Mouse (Mus musculus) midbrain, embryonic 10.5 days (tissue): ENCODE data around the gene Ak2. TPM values are rescaled to one million over a fixed set of nuclear protein-coding genes. Genes with fewer than 3 reads are reported as not detected.

Experiments used
- DNase-seq: peaks from one replicate; pipeline ENCODE4 v3.0.0-alpha.2; 2017; ENCODE audit warnings: low spot score
- H3K27ac ChIP-seq: fragments of 300-500 bp; sonication (generic); replicated peaks from 2 replicates; pipeline ENCODE4 v1.5.1; 2016; ENCODE audit warnings: mild to moderate bottlenecking
- H3K27me3 ChIP-seq: fragments of 300-500 bp; sonication (generic); 2 replicates; pipeline ENCODE4 v1.6.1; 2016; ENCODE audit warnings: low read depth, mild to moderate bottlenecking; ENCODE audit not compliant: poor library complexity, severe bottlenecking
- H3K36me3 ChIP-seq: fragments of 300-500 bp; sonication (generic); 2 replicates; pipeline ENCODE4 v1.6.1; 2016; ENCODE audit warnings: mild to moderate bottlenecking, moderate library complexity
- H3K4me1 ChIP-seq: fragments of 300-500 bp; sonication (generic); 2 replicates; pipeline ENCODE4 v1.6.1; 2016
- H3K4me3 ChIP-seq: fragments of 300-500 bp; sonication (generic); 2 replicates; pipeline ENCODE4 v1.5.1; 2016; ENCODE audit warnings: mild to moderate bottlenecking, moderate library complexity
- H3K9me3 ChIP-seq: fragments of 300-500 bp; sonication (generic); replicated peaks from 2 replicates; pipeline ENCODE4 v1.6.1; 2016; ENCODE audit warnings: mild to moderate bottlenecking
- WGBS: fragments of 180-500 bp; shearing (Covaris S2); methylation state at CpG from one replicate; pipeline ENCODE4 v1.1.7; 2016; 5-methylcytosine and 5-hydroxymethylcytosine counted together
- polyA plus RNA-seq: library from polyadenylated mRNA; unstranded; fragments of >200 nt; fragmentation: Nextera tagmentation; extraction: Ambion mirVana; gene quantifications from 2 replicates; pipeline ENCODE4 v1.2.1, GENCODE M21; 2016

Gene Ak2
- polyA plus RNA-seq, 1 experiment from 2014 or later, result 205 TPM

GRCm38 (mm10) chr4:129000786-129001185, 9.0 kb downstream of the Ak2 start:
- no peaks in the 10 kb centered on the region for H3K27me3 ChIP-seq
- H3K27ac ChIP-seq, result no peak overlapping the region
- no peak for DNase-seq
- H3K36me3 ChIP-seq, result peaks cover 89% of the 10 kb centered on the region
- WGBS, result 93% methylated on average over 3 of the region's 3 CpGs
- H3K4me3 ChIP-seq, result no peak overlapping the region
- no peaks in the 10 kb centered on the region for H3K4me1 ChIP-seq
- no peaks in the 10 kb centered on the region for H3K9me3 ChIP-seq

GRCm38 (mm10) chr4:129003720-129004119, 12.0 kb downstream of the Ak2 start:
- Histone ChIP-seq H3K4me3 (no peak overlapping the region), H3K27ac (no peak overlapping the region), H3K36me3 (peaks cover 97% of the 10 kb centered on the region), H3K4me1 (no peaks in the 10 kb centered on the region), H3K9me3 (no peaks in the 10 kb centered on the region), H3K27me3 (no peaks in the 10 kb centered on the region)
- no peak for DNase-seq
- WGBS, result 93% methylated on average over 8 of the region's 8 CpGs

GRCm38 (mm10) chr4:129008006-129008519, 16.3 kb downstream of the Ak2 start:
- no peak overlapping the region for H3K27ac ChIP-seq
- H3K4me1 ChIP-seq, result peaks cover 13% of the 10 kb centered on the region; the same call in 1 of the 2 replicates
- WGBS, result 83% methylated on average over 12 of the region's 12 CpGs
- H3K4me3 ChIP-seq, result no peak overlapping the region
- no peak for DNase-seq
- H3K36me3 ChIP-seq, result peaks cover 80% of the 10 kb centered on the region
- no peaks in the 10 kb centered on the region for H3K27me3 ChIP-seq
- H3K9me3 ChIP-seq, result no peaks in the 10 kb centered on the region

GRCm38 (mm10) chr4:129008672-129009071, 16.9 kb downstream of the Ak2 start:
- H3K4me1 ChIP-seq, result peaks cover 19% of the 10 kb centered on the region
- peaks cover 74% of the 10 kb centered on the region for H3K36me3 ChIP-seq
- H3K9me3 ChIP-seq, result no peaks in the 10 kb centered on the region
- no peak for DNase-seq
- WGBS, result 93% methylated on average over 3 of the region's 3 CpGs
- H3K27me3 ChIP-seq, result no peaks in the 10 kb centered on the region
- no peak overlapping the region for H3K4me3 ChIP-seq
- H3K27ac ChIP-seq, result no peak overlapping the region

- no peaks in the 10 kb centered on the region for H3K27me3 ChIP-seq
- no peak for DNase-seq
- peaks cover 20% of the 10 kb centered on the region for H3K4me1 ChIP-seq
- WGBS, result 83% methylated on average over 5 of the region's 5 CpGs
- H3K9me3 ChIP-seq, result no peaks in the 10 kb centered on the region
- H3K27ac ChIP-seq, result no peak overlapping the region
- peaks cover 68% of the 10 kb centered on the region for H3K36me3 ChIP-seq
- no peak overlapping the region for H3K4me3 ChIP-seq
These were observed 17.8 kb downstream of the Ak2 start for GRCm38 (mm10) chr4:129009521-129009920.

- H3K27me3 ChIP-seq, result no peaks in the 10 kb centered on the region
- no peak overlapping the region for H3K27ac ChIP-seq
- peaks cover 26% of the 10 kb centered on the region for H3K4me1 ChIP-seq
- H3K4me3 ChIP-seq, result no peak overlapping the region
- WGBS, result 39% methylated on average over 15 of the region's 15 CpGs
- DNase-seq, result no peak
- H3K9me3 ChIP-seq, result 0 out of 2 replicates have a peak, but pooled peaks cover 2% of the 10 kb centered on the region
- H3K36me3 ChIP-seq, result peaks cover 46% of the 10 kb centered on the region
These were observed 19.9 kb downstream of the Ak2 start for GRCm38 (mm10) chr4:129011604-129012121.

- no peak for DNase-seq
- H3K4me3 ChIP-seq, result no peak overlapping the region
- H3K4me1 ChIP-seq, result peaks cover 26% of the 10 kb centered on the region
- H3K27ac ChIP-seq, result no peak overlapping the region
- H3K36me3 ChIP-seq, result peaks cover 30% of the 10 kb centered on the region
- 0 out of 2 replicates have a peak, but pooled peaks cover 2% of the 10 kb centered on the region for H3K9me3 ChIP-seq
- H3K27me3 ChIP-seq, result no peaks in the 10 kb centered on the region
- WGBS, result 62% methylated on average over 10 of the region's 10 CpGs
These were observed 21.6 kb downstream of the Ak2 start for GRCm38 (mm10) chr4:129013151-129013864.

GRCm38 (mm10) chr4:129016329-129016728, 24.6 kb downstream of the Ak2 start:
- Histone ChIP-seq H3K27me3 (no peaks in the 10 kb centered on the region), H3K4me3 (no peak overlapping the region), H3K9me3 (0 out of 2 replicates have a peak, but pooled peaks cover 2% of the 10 kb centered on the region), H3K36me3 (no peaks in the 10 kb centered on the region), H3K27ac (no peak overlapping the region), H3K4me1 (peaks cover 22% of the 10 kb centered on the region)
- no peak for DNase-seq
- 36% methylated on average over 4 of the region's 4 CpGs for WGBS

- H3K27ac ChIP-seq, result no peak overlapping the region
- H3K27me3 ChIP-seq, result no peaks in the 10 kb centered on the region
- DNase-seq, result no peak
- WGBS, result 90% methylated on average over 10 of the region's 10 CpGs
- peaks cover 17% of the 10 kb centered on the region for H3K4me1 ChIP-seq
- H3K4me3 ChIP-seq, result no peak overlapping the region
- H3K36me3 ChIP-seq, result no peaks in the 10 kb centered on the region
- 0 out of 2 replicates have a peak, but pooled peaks cover 2% of the 10 kb centered on the region for H3K9me3 ChIP-seq
These were observed 25.4 kb downstream of the Ak2 start for GRCm38 (mm10) chr4:129017150-129017549.

GRCm38 (mm10) chr4:129018788-129019435, 27.2 kb downstream of the Ak2 start:
- H3K27ac ChIP-seq, result no peak overlapping the region
- WGBS, result 86% methylated on average over 9 of the region's 9 CpGs
- no peaks in the 10 kb centered on the region for H3K36me3 ChIP-seq

GRCm38 (mm10) chr4:129019788-129020187, 28.0 kb downstream of the Ak2 start:
- H3K36me3 ChIP-seq, result no peaks in the 10 kb centered on the region
- peaks cover 6% of the 10 kb centered on the region for H3K4me1 ChIP-seq
- WGBS, result 88% methylated on average over 9 of the region's 9 CpGs
- H3K9me3 ChIP-seq, result 0 out of 2 replicates have a peak, but pooled peaks cover 1% of the 10 kb centered on the region
- DNase-seq, result no peak
- H3K4me3 ChIP-seq, result no peak overlapping the region
- H3K27me3 ChIP-seq, result no peaks in the 10 kb centered on the region
- H3K27ac ChIP-seq, result no peak overlapping the region

More at GRCm38 (mm10) chr4:129018788-129019435, 27.2 kb downstream of the Ak2 start:
- no peaks in the 10 kb centered on the region for H3K27me3 ChIP-seq
- DNase-seq, result no peak
- H3K4me1 ChIP-seq, result peaks cover 6% of the 10 kb centered on the region
- 0 out of 2 replicates have a peak, but pooled peaks cover 2% of the 10 kb centered on the region for H3K9me3 ChIP-seq
- no peak overlapping the region for H3K4me3 ChIP-seq

- 74% methylated on average over 6 of the region's 6 CpGs for WGBS
- Histone ChIP-seq H3K4me1 (peaks cover 6% of the 10 kb centered on the region), H3K36me3 (no peaks in the 10 kb centered on the region), H3K27ac (no peak overlapping the region), H3K4me3 (no peak overlapping the region), H3K9me3 (no peaks in the 10 kb centered on the region), H3K27me3 (no peaks in the 10 kb centered on the region)
- DNase-seq, result no peak
These were observed 28.7 kb downstream of the Ak2 start for GRCm38 (mm10) chr4:129020454-129020853.

- H3K27ac ChIP-seq, result no peak overlapping the region
- no peak overlapping the region for H3K4me3 ChIP-seq
- no peaks in the 10 kb centered on the region for H3K36me3 ChIP-seq
- H3K9me3 ChIP-seq, result no peaks in the 10 kb centered on the region
- H3K4me1 ChIP-seq, result peaks cover under 1% of the 10 kb centered on the region; the same call in 1 of the 2 replicates
- no peak for DNase-seq
- H3K27me3 ChIP-seq, result no peaks in the 10 kb centered on the region
- WGBS, result 89% methylated on average over 3 of the region's 3 CpGs
These were observed 29.7 kb downstream of the Ak2 start for GRCm38 (mm10) chr4:129021426-129021825.
